Mouse (Mus musculus) midbrain, embryonic 16.5 days (tissue): ENCODE measurements around the gene Unc50. TPM values are rescaled to one million over a fixed set of nuclear protein-coding genes. Genes with fewer than 3 reads are reported as not detected.

Source experiments
- ATAC-seq: fragments of 200-750 bp; cut with Nextera tagmentation; 2 replicates; pipeline ENCODE4 v1.8.0; 2017; ENCODE audit warnings: moderate TSS enrichment
- H3K27ac ChIP-seq: fragments of 300-500 bp; sonication (generic); 2 replicates; pipeline ENCODE4 v1.5.1; 2014; ENCODE audit warnings: mild to moderate bottlenecking, low read length, mixed read lengths
- H3K27me3 ChIP-seq: fragments of 300-500 bp; sonication (generic); 2 replicates; pipeline ENCODE4 v1.6.1; 2014; ENCODE audit warnings: low read depth, low read length, mixed read lengths; ENCODE audit not compliant: control insufficient read depth, insufficient read depth
- H3K36me3 ChIP-seq: fragments of 300-500 bp; sonication (generic); 2 replicates; pipeline ENCODE4 v1.6.1; 2014; ENCODE audit warnings: mild to moderate bottlenecking, low read length, moderate library complexity, mixed read lengths; ENCODE audit not compliant: control insufficient read depth, insufficient read depth
- H3K4me1 ChIP-seq: fragments of 300-500 bp; sonication (generic); 2 replicates; pipeline ENCODE4 v1.6.1; 2014; ENCODE audit warnings: mild to moderate bottlenecking, low read length, mixed read lengths; ENCODE audit not compliant: control insufficient read depth, insufficient read depth
- H3K4me2 ChIP-seq: fragments of 300-500 bp; sonication (generic); 2 replicates; pipeline ENCODE4 v1.6.1; 2014; ENCODE audit warnings: mild to moderate bottlenecking, low read length, mixed read lengths
- H3K4me3 ChIP-seq: fragments of 300-500 bp; sonication (generic); 2 replicates; pipeline ENCODE4 v1.5.1; 2014; ENCODE audit warnings: low read depth, mild to moderate bottlenecking, low read length, moderate library complexity, mixed read lengths
- H3K9ac ChIP-seq: fragments of 300-500 bp; sonication (generic); 2 replicates; pipeline ENCODE4 v1.6.1; 2014; ENCODE audit warnings: low read depth, low read length, mixed read lengths
- H3K9me3 ChIP-seq: fragments of 300-500 bp; sonication (generic); replicated peaks from 2 replicates; pipeline ENCODE4 v1.6.1; 2014; ENCODE audit warnings: mild to moderate bottlenecking, low read length, mixed read lengths; ENCODE audit not compliant: control insufficient read depth, poor library complexity, severe bottlenecking
- WGBS: fragments of 180-500 bp; shearing (Covaris S2); extraction: QIAGEN DNeasy Blood & Tissue Kit; methylation state at CpG from one replicate; pipeline ENCODE4 v1.1.7; 2014; 5-methylcytosine and 5-hydroxymethylcytosine counted together
- polyA plus RNA-seq: library from polyadenylated mRNA; unstranded; fragments of >200 nt; fragmentation: Nextera tagmentation; extraction: Ambion mirVana; gene quantifications from 2 replicates; pipeline ENCODE4 v1.2.1, GENCODE M21; 2015

The Unc50 gene
- polyA plus RNA-seq, 1 experiment from 2014 or later, result 119 TPM

DNA sequence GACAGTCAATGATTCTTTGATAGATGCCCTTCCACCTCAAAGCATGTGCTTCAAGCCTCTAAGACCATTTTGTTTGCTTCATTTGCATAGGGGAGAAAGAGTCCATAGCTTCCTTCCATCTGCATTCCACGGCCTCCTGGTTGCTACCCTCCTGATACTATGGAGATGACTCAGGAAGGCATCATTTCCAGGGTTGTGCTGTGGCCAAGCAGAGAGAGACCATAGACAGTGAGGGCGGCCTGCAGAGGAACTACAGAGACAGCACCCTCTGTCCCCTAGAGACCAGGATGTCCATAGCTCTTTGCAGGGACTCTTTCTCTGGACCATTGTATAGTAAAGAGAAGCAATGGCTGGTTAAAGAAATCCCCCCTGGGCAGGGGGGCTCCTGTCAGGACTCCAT, 24.8 kb upstream of the Unc50 start:
- Histone ChIP-seq H3K4me3 (no peak overlapping the region), H3K9me3 (no peaks in the 10 kb centered on the region), H3K4me1 (no peaks in the 10 kb centered on the region), H3K36me3 (peaks cover 4% of the 10 kb centered on the region; the same call in 1 of the 2 replicates), H3K27me3 (no peaks in the 10 kb centered on the region), H3K9ac (no peak overlapping the region), H3K4me2 (no peak overlapping the region), H3K27ac (no peak overlapping the region)
- ATAC-seq, result no peak
- WGBS, result 77% methylated on average over 2 of the region's 2 CpGs

DNA sequence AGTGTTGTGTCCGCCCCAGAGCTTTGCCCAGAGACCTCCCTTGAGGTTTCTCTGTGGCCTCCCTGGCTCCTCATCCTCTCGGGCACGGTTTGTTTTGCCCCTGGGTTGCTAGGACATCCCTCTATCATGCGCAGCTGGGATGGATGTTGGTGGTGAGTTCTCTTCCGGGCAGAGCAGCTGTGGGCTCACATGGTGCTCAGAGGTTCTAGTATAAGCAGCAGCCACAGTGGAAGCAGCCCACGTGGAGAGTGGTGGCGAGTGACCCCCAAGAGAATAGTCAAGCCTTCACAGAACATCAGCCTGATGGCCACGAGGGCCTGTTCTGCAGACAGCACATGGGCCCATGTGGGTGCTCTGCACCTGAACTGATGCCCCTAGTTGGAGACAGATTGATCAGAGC, 22.7 kb upstream of the Unc50 start:
- no peak for ATAC-seq
- Histone ChIP-seq H3K27ac (no peak overlapping the region), H3K9me3 (no peaks in the 10 kb centered on the region), H3K4me2 (no peak overlapping the region), H3K4me3 (no peak overlapping the region), H3K9ac (no peak overlapping the region), H3K4me1 (no peaks in the 10 kb centered on the region), H3K27me3 (no peaks in the 10 kb centered on the region), H3K36me3 (peaks cover 4% of the 10 kb centered on the region; the same call in 1 of the 2 replicates)
- WGBS, result 84% methylated on average over 8 of the region's 8 CpGs

DNA sequence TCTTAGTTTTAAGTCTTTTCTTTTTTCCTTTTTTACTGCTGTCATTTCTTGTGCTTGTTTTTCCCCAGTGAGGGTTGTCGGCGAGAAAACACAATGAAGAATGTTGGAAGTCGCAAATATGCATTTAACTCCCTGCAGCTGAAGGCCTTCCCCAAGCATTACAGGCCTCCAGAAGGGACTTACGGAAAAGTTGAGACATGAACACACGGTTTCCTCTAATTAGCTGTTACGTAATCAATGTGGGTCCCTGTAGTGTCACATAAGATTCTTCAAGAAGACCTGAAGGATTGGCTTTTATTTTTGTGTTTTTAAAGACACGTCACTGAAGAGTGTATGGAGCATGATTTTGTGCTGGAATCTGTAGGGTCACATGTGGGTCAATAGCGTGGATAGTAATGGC, 21.9 kb upstream of the Unc50 start:
- no peak overlapping the region for H3K9ac ChIP-seq
- ATAC-seq, result no peak
- H3K36me3 ChIP-seq, result peaks cover 4% of the 10 kb centered on the region; the same call in 1 of the 2 replicates
- WGBS, result 84% methylated on average over 8 of the region's 8 CpGs
- no peaks in the 10 kb centered on the region for H3K4me1 ChIP-seq
- H3K27me3 ChIP-seq, result no peaks in the 10 kb centered on the region
- no peaks in the 10 kb centered on the region for H3K9me3 ChIP-seq
- no peak overlapping the region for H3K27ac ChIP-seq
- no peak overlapping the region for H3K4me3 ChIP-seq
- H3K4me2 ChIP-seq, result no peak overlapping the region

DNA sequence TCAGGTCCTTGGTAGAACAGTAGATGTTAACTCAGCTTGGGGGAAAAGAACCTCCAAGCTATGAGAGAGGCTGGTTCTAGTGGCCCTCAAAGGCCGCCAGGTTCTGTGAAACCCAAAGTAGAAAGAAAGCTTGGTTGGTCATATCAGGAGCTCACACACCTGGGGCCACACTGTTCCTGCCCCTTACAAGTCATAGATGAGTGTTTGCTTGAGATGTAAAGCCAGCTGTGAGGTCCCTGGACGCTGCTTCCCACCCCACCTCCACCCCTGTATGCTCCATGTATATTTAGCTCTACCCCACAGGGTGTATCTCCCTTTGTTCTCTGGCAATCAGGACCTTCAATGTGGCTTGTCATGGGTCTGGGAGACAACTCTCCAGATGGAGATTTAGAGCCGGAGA, 21.3 kb upstream of the Unc50 start:
- Histone ChIP-seq H3K4me2 (no peak overlapping the region), H3K9ac (no peak overlapping the region), H3K4me3 (no peak overlapping the region), H3K36me3 (peaks cover 4% of the 10 kb centered on the region; the same call in 1 of the 2 replicates), H3K4me1 (no peaks in the 10 kb centered on the region), H3K27me3 (no peaks in the 10 kb centered on the region), H3K27ac (no peak overlapping the region), H3K9me3 (no peaks in the 10 kb centered on the region)
- WGBS, result 85% methylated on average over 3 of the region's 3 CpGs
- no peak for ATAC-seq

DNA sequence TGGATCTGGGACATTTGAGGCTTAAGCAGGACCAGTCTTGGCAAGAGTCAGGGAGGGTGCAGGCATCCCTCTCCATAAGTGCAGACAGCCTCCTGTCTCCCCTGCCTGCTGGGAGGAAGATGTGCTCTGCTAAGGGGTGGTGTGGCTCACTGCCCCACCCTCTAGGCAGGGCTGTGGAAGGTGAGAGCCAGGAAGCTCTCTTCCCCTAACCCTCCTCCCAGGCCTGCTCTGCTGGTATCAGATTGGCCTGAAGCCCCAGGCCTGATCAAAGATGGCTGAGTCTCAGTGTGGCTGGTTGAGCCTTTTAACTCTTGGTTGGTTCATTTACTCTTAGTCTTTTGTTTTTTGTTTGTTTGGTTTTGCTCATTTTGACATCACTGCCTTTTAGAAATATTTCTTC, 20.3 kb upstream of the Unc50 start:
- no peak overlapping the region for H3K4me2 ChIP-seq
- H3K27me3 ChIP-seq, result no peaks in the 10 kb centered on the region
- H3K4me1 ChIP-seq, result no peaks in the 10 kb centered on the region
- no peak for ATAC-seq
- H3K9ac ChIP-seq, result no peak overlapping the region
- H3K36me3 ChIP-seq, result peaks cover 4% of the 10 kb centered on the region; the same call in 1 of the 2 replicates
- no peaks in the 10 kb centered on the region for H3K9me3 ChIP-seq
- H3K27ac ChIP-seq, result no peak overlapping the region
- no peak overlapping the region for H3K4me3 ChIP-seq

DNA sequence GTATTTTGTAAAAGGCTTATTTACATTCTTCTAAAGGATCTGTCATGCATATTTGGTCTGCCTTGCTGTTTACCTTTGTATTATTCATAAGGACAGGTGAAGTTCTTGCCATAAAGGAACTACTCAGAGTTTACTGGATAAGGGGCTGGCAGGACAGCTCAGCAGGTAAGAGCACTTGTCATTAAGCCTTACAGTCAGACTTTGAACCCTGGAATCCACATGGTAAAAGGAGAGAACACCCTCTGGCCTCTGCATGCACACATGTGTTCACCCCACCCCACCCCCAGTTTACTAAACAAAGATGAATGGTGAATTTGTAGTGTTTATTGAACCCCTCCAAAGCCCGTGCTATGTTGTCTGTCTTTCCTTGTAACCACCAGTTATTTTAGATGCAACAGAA, 14.5 kb upstream of the Unc50 start:
- 96% methylated on average over 1 of the region's 1 CpGs for WGBS
- Histone ChIP-seq H3K4me3 (no peak overlapping the region), H3K4me2 (no peak overlapping the region), H3K27ac (no peak overlapping the region), H3K9me3 (no peaks in the 10 kb centered on the region), H3K27me3 (no peaks in the 10 kb centered on the region), H3K4me1 (no peaks in the 10 kb centered on the region), H3K9ac (no peak overlapping the region), H3K36me3 (peaks cover 9% of the 10 kb centered on the region)
- ATAC-seq, result no peak

DNA sequence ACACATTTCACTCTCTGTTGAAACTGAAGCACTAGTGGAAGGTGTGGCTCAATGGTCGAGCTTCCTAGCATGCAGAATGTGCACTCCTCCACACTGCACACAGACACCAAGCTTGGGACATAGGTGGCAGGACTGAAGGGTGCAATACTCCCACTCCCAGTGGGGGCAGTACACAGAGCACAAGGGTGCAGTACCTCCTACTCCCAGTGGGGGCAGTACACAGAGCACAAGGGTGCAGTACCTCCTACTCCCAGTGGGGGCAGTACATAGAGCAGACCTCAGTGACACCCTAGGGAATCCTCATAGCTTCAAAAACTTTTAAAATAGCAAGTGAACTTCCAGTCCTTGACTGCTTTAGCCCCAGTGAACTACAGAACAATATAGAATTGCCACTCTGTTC, 10.5 kb upstream of the Unc50 start:
- H3K9ac ChIP-seq, result no peak overlapping the region
- no peak overlapping the region for H3K4me3 ChIP-seq
- H3K36me3 ChIP-seq, result peaks cover 12% of the 10 kb centered on the region
- H3K27me3 ChIP-seq, result no peaks in the 10 kb centered on the region
- 92% methylated on average over 1 of the region's 1 CpGs for WGBS
- no peak overlapping the region for H3K4me2 ChIP-seq
- ATAC-seq, result no peak
- no peak overlapping the region for H3K27ac ChIP-seq
- no peaks in the 10 kb centered on the region for H3K4me1 ChIP-seq
- no peaks in the 10 kb centered on the region; the same call in 1 of the 2 replicates for H3K9me3 ChIP-seq

DNA sequence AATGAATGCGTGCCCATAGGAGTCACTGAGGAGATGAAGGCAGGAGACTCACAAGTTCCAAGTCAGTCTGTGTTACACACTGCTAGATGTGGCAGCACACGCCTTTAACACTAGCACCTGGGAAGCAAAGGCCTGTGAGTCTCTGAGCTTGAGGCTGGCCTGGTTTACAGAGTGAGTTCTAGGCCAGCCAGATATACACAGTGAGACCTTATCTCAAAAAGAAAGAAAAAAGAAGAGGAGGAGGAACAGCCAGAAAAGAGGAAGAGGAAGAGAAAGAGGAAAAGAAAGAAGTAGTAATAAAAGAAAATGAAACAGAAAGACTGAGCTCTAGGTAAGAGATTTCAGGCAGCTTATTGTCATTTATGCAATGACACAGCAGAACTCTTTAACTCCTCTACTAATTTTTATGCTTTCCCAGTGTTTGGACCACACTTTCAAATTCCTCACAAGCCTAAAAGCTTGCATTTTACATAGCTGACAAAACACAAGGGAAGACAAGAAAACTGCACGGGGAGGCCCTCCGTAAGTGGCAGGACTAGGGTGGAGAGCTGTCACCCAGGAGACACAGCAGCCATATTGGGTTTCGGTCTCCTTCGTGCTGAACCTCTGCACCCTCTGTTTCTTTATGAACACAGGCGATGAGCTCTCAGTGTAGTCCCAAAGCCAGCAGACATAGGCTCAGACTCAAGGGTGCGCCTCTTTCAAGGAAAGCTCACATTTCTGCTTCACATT, 2.6 kb upstream of the Unc50 start:
- Histone ChIP-seq H3K36me3 (peaks cover 22% of the 10 kb centered on the region), H3K4me3 (no peak overlapping the region), H3K4me2 (no peak overlapping the region), H3K4me1 (peaks cover 23% of the 10 kb centered on the region), H3K9me3 (no peaks in the 10 kb centered on the region; the same call in 1 of the 2 replicates), H3K27me3 (no peaks in the 10 kb centered on the region), H3K9ac (no peak overlapping the region), H3K27ac (no peak overlapping the region)
- no peak for ATAC-seq
- WGBS, result 97% methylated on average over 8 of the region's 8 CpGs

DNA sequence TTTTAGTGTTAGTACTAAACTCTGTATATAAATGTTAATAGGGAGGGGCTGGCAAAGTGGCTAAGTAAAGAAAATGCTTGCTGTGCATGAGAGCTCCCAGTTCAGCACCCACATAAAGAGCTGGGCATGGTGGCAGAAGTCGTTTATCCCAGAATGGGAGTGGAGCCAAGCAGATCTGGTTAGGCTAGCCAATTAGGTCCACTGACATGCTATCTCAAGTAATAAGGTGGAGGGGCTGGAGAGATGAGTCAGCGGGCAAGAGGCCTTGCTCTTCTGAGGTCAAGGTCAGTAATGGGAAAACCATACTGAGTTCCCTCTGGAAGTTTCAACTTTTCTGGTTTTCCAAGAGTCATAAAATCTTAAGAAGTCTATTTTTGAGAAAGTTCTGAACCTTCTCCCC, 1.0 kb upstream of the Unc50 start:
- H3K9me3 ChIP-seq, result no peaks in the 10 kb centered on the region; the same call in 1 of the 2 replicates
- peaks cover 31% of the 10 kb centered on the region for H3K4me1 ChIP-seq
- peaks cover 33% of the 10 kb centered on the region for H3K36me3 ChIP-seq
- no peak overlapping the region for H3K9ac ChIP-seq
- H3K4me3 ChIP-seq, result peak overlapping the region; percentile 99
- H3K4me2 ChIP-seq, result peak overlapping the region; percentile 94
- no peak for ATAC-seq
- 78% methylated on average over 2 of the region's 2 CpGs for WGBS
- H3K27me3 ChIP-seq, result no peaks in the 10 kb centered on the region
- H3K27ac ChIP-seq, result no peak overlapping the region
